Mouse (Mus musculus): Measurements from ENCODE around the gene Ccdc171.
"Not testable (repeated sequence)": the region's sequence is repeated elsewhere in the genome, so short reads cannot be mapped to it uniquely, and the experiment has no call there.

Ccdc171 gene

GRCm38 (mm10) chr4:83658415-83658814, 133.1 kb downstream of the Ccdc171 start:
- no peak for DNase-seq

GRCm38 (mm10) chr4:83659411-83659810, 134.1 kb downstream of the Ccdc171 start:
- no peak for DNase-seq

- DNase-seq = no peak
These were observed 136.3 kb downstream of the Ccdc171 start for GRCm38 (mm10) chr4:83661519-83662271.

DNA sequence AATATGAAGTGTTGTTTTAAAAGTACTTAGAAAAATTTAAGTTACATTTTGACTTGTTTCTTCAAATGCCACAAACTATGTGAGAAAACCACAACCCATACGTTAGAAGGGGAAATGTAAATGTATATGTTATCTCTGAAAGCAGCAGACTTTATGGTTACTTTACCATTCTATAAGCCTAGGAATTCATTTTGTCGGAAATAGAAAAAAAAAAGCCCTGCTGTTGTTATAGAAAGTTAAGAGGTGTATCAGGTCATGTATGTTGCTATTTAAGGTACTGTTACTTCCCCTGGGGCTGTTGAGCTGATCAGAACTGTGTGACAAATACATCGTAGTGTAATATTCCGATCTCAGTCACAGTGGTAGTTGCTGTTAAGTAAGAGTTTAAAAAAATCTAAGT, 137.0 kb downstream of the Ccdc171 start:
- no peak for DNase-seq

DNA sequence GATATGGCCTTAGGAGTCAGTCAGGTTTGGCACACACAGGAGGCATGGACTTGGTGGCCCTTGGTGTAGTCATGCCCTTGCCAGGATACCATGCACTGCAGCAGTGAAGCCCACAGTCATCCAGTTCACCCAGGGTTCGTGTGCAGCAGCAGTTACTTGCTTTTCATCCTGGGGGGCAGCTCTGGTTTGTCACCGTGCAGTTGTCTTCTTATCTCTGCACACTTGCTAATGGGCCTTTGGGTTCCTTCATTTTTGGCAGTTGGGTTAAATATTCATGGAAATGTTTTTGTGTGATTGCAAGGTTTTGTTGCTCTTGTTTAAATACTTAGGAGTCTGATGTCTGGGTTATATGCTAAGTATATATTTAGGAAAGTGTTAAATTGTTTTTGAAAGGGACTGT, 144.2 kb downstream of the Ccdc171 start:
- no peak for DNase-seq

- not testable (repeated sequence) for DNase-seq
These were observed 150.0 kb downstream of the Ccdc171 start for GRCm38 (mm10) chr4:83675308-83675707.

DNA sequence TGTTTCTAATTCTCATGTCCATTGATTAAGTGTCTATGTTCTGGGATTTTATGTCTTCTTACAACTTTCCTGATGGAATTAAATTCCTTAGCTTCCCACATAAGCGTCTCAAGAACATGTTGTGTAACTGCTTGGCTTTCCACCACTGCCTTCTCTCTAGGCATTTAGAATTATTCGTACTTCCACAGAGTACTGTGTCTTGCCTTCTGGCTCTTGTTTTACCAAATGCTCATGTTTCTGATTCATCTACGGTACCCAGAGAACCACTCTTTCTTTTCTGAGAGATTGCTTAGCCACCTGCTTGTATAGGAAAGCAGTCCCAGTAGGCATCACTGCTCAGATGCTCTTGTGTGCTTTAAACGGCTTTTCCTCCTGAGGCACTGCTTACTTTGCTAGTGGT, 151.1 kb downstream of the Ccdc171 start:
- DNase-seq = no peak

GRCm38 (mm10) chr4:83681081-83681480, 155.7 kb downstream of the Ccdc171 start:
- DNase-seq = no peak

GRCm38 (mm10) chr4:83682866-83683265, 157.5 kb downstream of the Ccdc171 start:
- DNase-seq = no peak

- DNase-seq = no peak
These were observed 174.8 kb downstream of the Ccdc171 start for GRCm38 (mm10) chr4:83700190-83700589.

GRCm38 (mm10) chr4:83716996-83717395, 191.7 kb downstream of the Ccdc171 start:
- no peak for DNase-seq

GRCm38 (mm10) chr4:83719816-83720215, 194.5 kb downstream of the Ccdc171 start:
- DNase-seq = no peak

DNA sequence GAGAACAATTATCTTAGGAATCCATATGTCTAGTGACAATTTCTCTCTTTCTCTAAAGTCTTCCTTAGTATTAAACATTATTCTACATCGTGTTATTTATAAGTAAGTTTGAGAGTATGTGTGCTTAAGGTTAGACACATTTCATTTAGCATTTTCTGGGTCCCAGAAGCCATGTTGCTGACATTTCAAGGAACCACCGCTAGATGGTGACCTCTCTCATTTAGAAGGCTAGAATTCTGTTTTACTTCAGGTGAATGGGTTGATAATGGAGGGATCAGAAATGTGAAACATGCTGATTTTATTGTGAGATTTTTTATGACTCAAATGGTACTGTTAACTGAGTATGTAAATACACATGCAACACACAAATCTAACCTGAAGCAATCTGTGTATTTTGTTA, 199.8 kb downstream of the Ccdc171 start:
- no peak for DNase-seq

- no peak for DNase-seq
These were observed 214.0 kb downstream of the Ccdc171 start for GRCm38 (mm10) chr4:83739137-83739890.

DNA sequence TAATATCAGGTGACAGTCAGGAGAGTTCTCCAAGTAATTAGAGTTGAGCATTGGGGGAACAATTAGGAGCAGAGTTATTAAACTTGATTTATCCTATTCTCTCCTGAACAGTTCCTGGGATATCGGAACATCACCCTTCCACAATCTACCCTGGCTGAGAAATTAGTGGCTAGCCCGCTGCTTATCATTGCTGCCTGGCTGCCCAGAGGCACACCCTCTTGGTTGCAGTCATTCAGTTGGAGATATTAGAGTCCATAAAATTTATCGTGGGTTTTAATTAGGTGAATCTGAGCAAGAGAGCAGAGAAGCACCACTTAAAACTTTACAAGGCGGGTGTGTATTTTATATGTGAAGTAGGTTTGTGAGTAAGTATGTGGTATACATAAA, 214.5 kb downstream of the Ccdc171 start:
- DNase-seq = no peak

DNA sequence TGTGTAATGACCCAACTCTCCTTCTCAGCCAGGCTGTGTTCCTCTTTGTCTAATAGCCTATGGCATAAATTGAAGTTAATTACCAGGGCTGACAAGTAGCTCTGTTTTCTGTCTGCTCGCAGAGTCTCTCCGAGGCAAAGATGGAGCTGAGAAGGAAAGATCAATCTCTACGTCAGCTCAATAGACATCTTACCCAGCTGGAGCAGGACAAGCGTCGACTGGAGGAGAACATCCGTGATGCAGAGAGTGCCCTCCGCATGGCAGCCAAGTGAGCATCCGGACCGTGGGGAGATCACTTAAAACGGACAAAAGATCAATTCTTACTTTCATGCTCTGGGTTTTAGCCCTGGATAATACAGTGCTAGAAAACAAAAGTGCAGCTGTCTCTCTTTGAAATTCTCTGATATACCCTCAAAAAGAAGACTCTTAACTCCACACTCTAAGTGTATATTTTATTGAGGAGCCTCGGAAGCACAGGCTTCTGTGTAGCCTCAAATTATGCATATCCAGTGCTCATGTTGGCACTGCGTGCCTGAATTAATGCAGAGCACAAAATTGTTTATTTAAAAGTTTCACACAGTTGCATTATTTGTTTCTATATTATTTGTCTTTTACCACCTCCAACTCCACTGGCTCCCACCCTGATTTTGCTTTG, 217.6 kb downstream of the Ccdc171 start:
- DNase-seq = no peak

DNA sequence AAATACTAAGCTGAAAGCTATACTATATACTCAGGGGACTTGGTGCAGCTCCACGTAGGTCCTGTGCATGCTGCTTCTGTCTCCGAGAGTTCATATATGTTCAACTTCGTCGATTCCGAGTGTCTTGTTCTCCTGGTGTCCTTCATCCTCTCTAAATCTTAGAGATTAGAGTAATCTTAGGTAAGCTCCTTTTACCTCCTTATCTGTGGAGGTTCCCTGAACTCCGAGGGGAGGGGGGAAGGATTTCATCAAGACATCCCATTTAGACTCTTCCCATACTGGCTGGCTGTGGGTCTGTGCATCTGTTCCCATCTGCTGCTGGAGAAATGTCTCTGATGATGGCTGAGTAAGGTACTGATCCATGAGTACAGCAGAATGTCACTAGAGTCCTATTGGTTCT, 249.8 kb downstream of the Ccdc171 start:
- DNase-seq = no peak

- no peak for DNase-seq
These were observed 254.7 kb downstream of the Ccdc171 start for GRCm38 (mm10) chr4:83780044-83780443.

DNA sequence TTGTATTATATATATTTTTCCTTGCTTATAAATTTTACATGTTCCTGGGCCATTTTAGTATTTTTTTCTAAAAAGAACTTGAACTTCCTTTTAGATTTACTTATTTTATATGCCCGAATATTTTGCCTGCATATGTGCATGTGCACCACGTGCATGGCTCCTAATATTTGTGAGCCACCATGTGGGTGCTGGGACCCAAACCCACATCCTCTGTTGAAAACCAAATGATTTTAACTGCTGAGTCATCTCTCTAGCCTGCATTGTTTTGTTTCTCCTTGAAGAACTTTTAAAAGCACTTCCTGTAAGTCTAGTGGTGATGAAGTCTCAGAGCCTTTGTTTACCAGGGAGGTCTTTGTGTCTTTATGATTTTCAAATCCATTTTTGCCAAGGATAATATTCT, 259.8 kb downstream of the Ccdc171 start:
- DNase-seq = no peak

- no peak for DNase-seq
These were observed 266.5 kb downstream of the Ccdc171 start for GRCm38 (mm10) chr4:83791811-83792210.

DNA sequence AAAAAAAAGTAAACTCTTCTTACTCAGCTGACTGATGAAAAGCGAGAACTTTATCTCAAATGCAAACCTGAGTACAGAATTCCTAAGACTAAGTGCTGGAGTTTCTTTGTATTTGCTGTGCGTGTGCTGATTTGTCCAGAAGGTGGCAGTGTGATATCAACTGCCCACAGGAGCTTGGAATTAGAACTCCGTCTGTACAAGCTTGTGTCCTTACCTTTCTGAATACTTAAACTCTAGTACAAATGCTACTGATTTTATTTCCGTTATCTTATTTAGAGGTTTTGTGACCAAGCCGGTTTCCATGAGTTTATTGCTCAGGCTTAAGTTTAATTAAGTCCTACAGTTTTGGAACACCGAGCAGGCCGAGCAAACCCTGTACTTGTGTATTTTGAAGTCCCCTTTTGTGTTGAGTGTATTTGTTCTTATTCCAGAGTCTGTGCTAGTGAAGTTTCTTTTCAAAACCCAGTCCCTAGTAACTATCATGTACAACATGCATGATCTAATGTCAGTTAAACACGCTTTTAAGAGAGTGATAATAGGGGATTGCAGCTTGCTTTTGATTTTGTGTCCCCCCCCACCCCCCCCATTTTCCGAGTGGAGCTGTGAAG, 269.1 kb downstream of the Ccdc171 start:
- no peak for DNase-seq

GRCm38 (mm10) chr4:83794930-83795459, 269.6 kb downstream of the Ccdc171 start:
- DNase-seq = no peak

DNA sequence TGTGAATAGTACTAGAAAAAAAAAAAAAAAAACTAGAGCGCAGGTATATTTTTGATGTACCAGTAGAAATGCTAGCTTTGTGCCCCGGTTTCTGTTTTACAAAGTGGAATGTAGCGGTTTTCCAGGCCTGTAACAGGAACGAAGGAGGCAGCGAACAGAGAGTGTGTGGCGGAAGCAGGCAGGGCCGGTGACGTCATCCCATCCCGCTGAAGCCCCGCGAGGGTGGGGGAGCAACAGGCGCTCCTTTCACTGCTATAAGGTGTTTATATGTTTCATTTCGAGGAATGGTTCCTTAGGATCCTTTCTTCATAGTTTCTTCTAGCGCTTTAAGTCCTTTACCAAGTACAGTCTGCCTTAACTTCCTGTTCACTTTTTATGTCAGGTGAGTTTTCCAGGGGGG, 272.6 kb downstream of the Ccdc171 start:
- no peak for DNase-seq

Data from thymus, adult 18-20 months (tissue).